In genomic region chr17:49304461-49304860, GRCm38 (mm10) we compare ENCODE assay signal across 19 mouse cellular contexts.
DNase-seq lines count a peak whose midpoint lies in the region; ATAC-seq lines count a peak whose summit lies in the region.
"Had no signal": no experiment of that assay in that cellular context is flagged by ENCODE, and none has a peak within 500 bp of the region (broad histone marks: within the 10 kb centered on the region; RNA-seq: fewer than 3 reads in every experiment).

No protein-coding gene starts in this region.

- no peak overlapping the region for H3K4me2 ChIP-seq in liver, embryonic 16.5 days (ENCODE audit: low read depth, low read length)
- H3K4me2 ChIP-seq: liver, embryonic 13.5 days; lung, embryonic 15.5 days had no signal

- no peak overlapping the region for H3K4me3 ChIP-seq in liver, embryonic 16.5 days (ENCODE audit: low read depth, low read length)
- H3K4me3 ChIP-seq: heart, embryonic 10.5 days; layer of hippocampus, adult 2 months; limb, embryonic 10.5 days; liver, embryonic 13.5 days; lung, embryonic 15.5 days had no signal

- no peak overlapping the region for H3K9ac ChIP-seq in liver, embryonic 16.5 days (ENCODE audit: low read depth, low read length)
- H3K9ac ChIP-seq: liver, embryonic 13.5 days; lung, embryonic 15.5 days had no signal

- 58% methylated on average over 3 of the region's 3 CpGs for WGBS in liver, embryonic 16.5 days (ENCODE audit: insufficient replicate concordance)

- 0 out of 2 replicates have a peak overlapping the region, but pooled peaks have one; percentile 38 for H3K27ac ChIP-seq in liver, embryonic 16.5 days (ENCODE audit: low read length)
- H3K27ac ChIP-seq: heart, embryonic 10.5 days; layer of hippocampus, adult 2 months; limb, embryonic 10.5 days; liver, embryonic 13.5 days; lung, embryonic 15.5 days; stomach, postnatal 0 days had no signal

- no peaks in the 10 kb centered on the region for H3K36me3 ChIP-seq in liver, embryonic 16.5 days (ENCODE audit: control insufficient read depth, insufficient read depth)
- H3K36me3 ChIP-seq: heart, embryonic 10.5 days; limb, embryonic 10.5 days; liver, embryonic 13.5 days; lung, embryonic 15.5 days had no signal

- no peaks in the 10 kb centered on the region for H3K27me3 ChIP-seq in liver, embryonic 16.5 days (ENCODE audit: control insufficient read depth, insufficient read depth, low read depth, low read length)
- H3K27me3 ChIP-seq: liver, embryonic 13.5 days; lung, embryonic 15.5 days had no signal

- H3K4me1 ChIP-seq in liver, embryonic 16.5 days (ENCODE audit: control insufficient read depth, low read depth, low read length) = no peaks in the 10 kb centered on the region; the same call in 1 of the 2 replicates
- H3K4me1 ChIP-seq: heart, embryonic 10.5 days; liver, embryonic 13.5 days; lung, embryonic 15.5 days had no signal

- DNase-seq in heart, adult 11 months = peak; percentile 58
- DNase-seq in heart, postnatal 4 days = no peak
- DNase-seq in liver = no peak
- DNase-seq in brain, adult 2 months (ENCODE audit: low read depth, low spot score) = peak; percentile 21
- peak; percentile 62 for DNase-seq in retina, embryonic 14.5 days (ENCODE audit: low spot score)
- DNase-seq in T-cell, adult 2 months (ENCODE audit: low spot score) = no peak
- DNase-seq: adrenal gland, postnatal 36 days; cerebellum, adult 11-12 months; cerebellum, postnatal 10 days; liver, embryonic 13.5 days; lung, postnatal 4 days; thymus, adult 2 months; thymus, postnatal 4 days had no signal

- H3K9me3 ChIP-seq in liver, embryonic 16.5 days (replicated peaks; ENCODE audit: control insufficient read depth, low read length) = no peaks in the 10 kb centered on the region
- H3K9me3 ChIP-seq: heart, embryonic 10.5 days; limb, embryonic 10.5 days; liver, embryonic 13.5 days; lung, embryonic 15.5 days had no signal

- no peak for ATAC-seq in liver, embryonic 16.5 days (ENCODE audit: low read depth)

Comparison
In these comparisons a context has a peak if more than half of its experiments do, and no peak if none do; other contexts are left out.
1. DNase-seq: peak in heart, adult 11 months (single experiment), brain, adult 2 months (single experiment) and retina, embryonic 14.5 days (single experiment); none in heart, postnatal 4 days (single experiment), liver (single experiment) and T-cell, adult 2 months (single experiment).